Mouse (Mus musculus): ENCODE results near the gene Nemp1. TPM values are rescaled to one million over a fixed set of nuclear protein-coding genes. Genes with fewer than 3 reads are reported as not detected.

The Nemp1 gene
- polyA plus RNA-seq (2012; rRNA removed) = 7.1 and 7.3 TPM in 2 replicates

GRCm38 (mm10) chr10:127666501-127667268 lies at the start of gene Nemp1:
Gene Nemp1, plus strand, starts transcription at chr10:127666901.

GRCm38 (mm10) chr10:127620406-127621190 lies 46.1 kb upstream of the Nemp1 start, which contains the start of gene Lrp1:
Gene Lrp1, minus strand, starts transcription at chr10:127621148.

GRCm38 (mm10) chr10:127642772-127643552 lies 23.7 kb upstream of the Nemp1 start, which contains the start of gene Stat6:
Gene Stat6, plus strand, starts transcription at chr10:127642986.

GRCm38 (mm10) chr10:127668093-127669050 lies 1.7 kb downstream of the Nemp1 start, which contains the start of gene Nab2:
Gene Nab2, minus strand, starts transcription at chr10:127668568.

GRCm38 (mm10) chr10:127704766-127705220 lies 38.1 kb downstream of the Nemp1 start, which contains the start of gene Myo1a:
Gene Myo1a, plus strand, starts transcription at chr10:127705170.

GRCm38 (mm10) chr10:127724178-127724577 lies 57.5 kb downstream of the Nemp1 start, which contains the start of gene Tac2:
Gene Tac2, plus strand, starts transcription at chr10:127724478.

GRCm38 (mm10) chr10:127739083-127739660 lies 72.5 kb downstream of the Nemp1 start, which contains the start of gene Zbtb39:
Gene Zbtb39, plus strand, starts transcription at chr10:127739538.

Other genes starting within 250 kb of the Nemp1 start
- 6.8 and 10.4 TPM in 2 replicates for gene Stac3, start 165.2 kb upstream of the Nemp1 start, polyA plus RNA-seq (2012; rRNA removed)
- 13.5 and 15.8 TPM in 2 replicates for gene Ndufa4l2, start 151.9 kb upstream of the Nemp1 start, polyA plus RNA-seq (2012; rRNA removed)
- gene Shmt2, start 144.5 kb upstream of the Nemp1 start, polyA plus RNA-seq (2012; rRNA removed) = 61.1 and 62.7 TPM in 2 replicates
- gene Nxph4, start 132.3 kb upstream of the Nemp1 start, polyA plus RNA-seq (2012; rRNA removed) = 10.5 and 10.6 TPM in 2 replicates
- 178 and 189 TPM in 2 replicates for gene Lrp1, start 45.8 kb upstream of the Nemp1 start, polyA plus RNA-seq (2012; rRNA removed)
- gene Stat6, start 23.9 kb upstream of the Nemp1 start, polyA plus RNA-seq (2012; rRNA removed) = 5.9 and 6.5 TPM in 2 replicates
- gene Nab2, start 1.7 kb downstream of the Nemp1 start, polyA plus RNA-seq (2012; rRNA removed) = 13.1 and 13.3 TPM in 2 replicates
- gene Myo1a, start 38.3 kb downstream of the Nemp1 start, polyA plus RNA-seq (2012; rRNA removed) = 2.2 and 3.5 TPM in 2 replicates
- 5.4 and 6.2 TPM in 2 replicates for gene Tac2, start 57.6 kb downstream of the Nemp1 start, polyA plus RNA-seq (2012; rRNA removed)
- gene Zbtb39, start 72.6 kb downstream of the Nemp1 start, polyA plus RNA-seq (2012; rRNA removed) = 9.3 and 10.1 TPM in 2 replicates
- 1.1 and 1.3 TPM in 2 replicates for gene Gpr182, start 84.8 kb downstream of the Nemp1 start, polyA plus RNA-seq (2012; rRNA removed)
- gene Rdh1, start 92.8 kb downstream of the Nemp1 start, polyA plus RNA-seq (2012; rRNA removed) = 0.05 and 0.07 TPM in 2 replicates
- 0.63 TPM in 1 of 2 replicates, not detected in the other for gene Rdh16f1, start 92.9 kb downstream of the Nemp1 start, polyA plus RNA-seq (2012; rRNA removed)
- gene Rdh9, start 109.5 kb downstream of the Nemp1 start, polyA plus RNA-seq (2012; rRNA removed) = 0.61 TPM in 1 of 2 replicates, not detected in the other
- 0.03 and 0.05 TPM in 2 replicates for gene Rdh16, start 134.3 kb downstream of the Nemp1 start, polyA plus RNA-seq (2012; rRNA removed)
- gene Rdh19, start 183.0 kb downstream of the Nemp1 start, polyA plus RNA-seq (2012; rRNA removed) = not detected in 2 replicates
- gene Rdh16f2, start 199.6 kb downstream of the Nemp1 start, polyA plus RNA-seq (2012; rRNA removed) = not detected in 2 replicates
- gene Rdh7, start 221.9 kb downstream of the Nemp1 start, polyA plus RNA-seq (2012; rRNA removed) = not detected in 2 replicates
- gene Sdr9c7, start 231.6 kb downstream of the Nemp1 start, polyA plus RNA-seq (2012; rRNA removed) = not detected in 2 replicates